Mouse (Mus musculus): ENCODE measurements around the gene Kctd7. TPM values are rescaled to one million over a fixed set of nuclear protein-coding genes. Genes with fewer than 3 reads are reported as not detected.

The Kctd7 gene
- total RNA-seq, 2 experiments from 2014 or later: 3.9 to 5.7 TPM

GRCm38 (mm10) chr5:130191865-130192264 is 47.2 kb downstream of the Kctd7 start:
- DNase-seq: no peak

GRCm38 (mm10) chr5:130192356-130192944 is 47.8 kb downstream of the Kctd7 start:
- no peak for DNase-seq

- no peak for DNase-seq
Measured at GRCm38 (mm10) chr5:130193760-130194159, 49.1 kb downstream of the Kctd7 start.

- no peak for DNase-seq
Measured at GRCm38 (mm10) chr5:130196307-130196706, 51.6 kb downstream of the Kctd7 start.

GRCm38 (mm10) chr5:130197454-130197853 is 52.8 kb downstream of the Kctd7 start:
- DNase-seq: no peak

GRCm38 (mm10) chr5:130197981-130198380 is 53.3 kb downstream of the Kctd7 start:
- DNase-seq: no peak

GRCm38 (mm10) chr5:130200233-130201029 is 55.8 kb downstream of the Kctd7 start:
- no peak for DNase-seq

- no peak for DNase-seq
Measured at GRCm38 (mm10) chr5:130203948-130204347, 59.3 kb downstream of the Kctd7 start.

GRCm38 (mm10) chr5:130204560-130204959 is 59.9 kb downstream of the Kctd7 start:
- no peak for DNase-seq

Other genes with a start within 250 kb of the Kctd7 start
- 1 to 10 TPM; 1.1 to 1.9 TPM for gene Zbed5, start 249.1 kb upstream of the Kctd7 start, total RNA-seq (2021)
- gene Phkg1, start 246.3 kb upstream of the Kctd7 start, total RNA-seq (2021): 100 to 1,000 TPM; 199 to 205 TPM
- gene Nupr1l, start 236.3 kb upstream of the Kctd7 start, total RNA-seq (2021): 1 to 10 TPM in 1 of 2 experiments, under 1 TPM in 1; 0.45 to 1.4 TPM
- 10 to 100 TPM; 17.6 to 18.5 TPM for gene Vkorc1l1, start 202.9 kb upstream of the Kctd7 start, total RNA-seq (2021)
- gene Gusb, start 141.8 kb upstream of the Kctd7 start, total RNA-seq (2021): 10 to 100 TPM; 16.5 to 23.5 TPM
- 10 to 100 TPM; 10.2 to 10.3 TPM for gene Asl, start 115.6 kb upstream of the Kctd7 start, total RNA-seq (2021)
- gene Crcp, start 115.6 kb upstream of the Kctd7 start, total RNA-seq (2021): 10 to 100 TPM; 14.5 to 16.5 TPM
- gene Tpst1, start 71.5 kb upstream of the Kctd7 start, total RNA-seq (2021): 10 to 100 TPM; 26.8 to 30.9 TPM
- gene Rabgef1, start 26.9 kb downstream of the Kctd7 start, total RNA-seq (2021): 10 to 100 TPM; 33.3 to 39.3 TPM
- gene Tmem248, start 72.2 kb downstream of the Kctd7 start, total RNA-seq (2021): 10 to 100 TPM; 25.2 to 29.9 TPM
- gene Sbds, start 110.7 kb downstream of the Kctd7 start, total RNA-seq (2021): 10 to 100 TPM; 25.8 to 31.6 TPM
- gene Tyw1, start 110.8 kb downstream of the Kctd7 start, total RNA-seq (2021): 1 to 10 TPM; 9.1 to 9.3 TPM
- gene Caln1, start 224.6 kb downstream of the Kctd7 start, total RNA-seq (2021): under 1 TPM; 0.36 to 0.56 TPM
- not detected for gene A330070K13Rik, start 239.8 kb downstream of the Kctd7 start, total RNA-seq (2021)